Mouse (Mus musculus): Measurements from ENCODE around the gene Adarb2. TPM values are rescaled to one million over a fixed set of nuclear protein-coding genes. Genes with fewer than 3 reads are reported as not detected.

Gene Adarb2
- polyA plus RNA-seq, 1 experiment from 2014 or later, result 0.15 TPM

GRCm38 (mm10) chr13:8272158-8272945, 69.7 kb downstream of the Adarb2 start:
- Histone ChIP-seq H3K9me3 (replicated peaks; ENCODE audit: control insufficient read depth, low read length) (no peaks in the 10 kb centered on the region), H3K27ac (ENCODE audit: low read length) (no peak overlapping the region), H3K9ac (ENCODE audit: low read depth, low read length) (no peak overlapping the region), H3K27me3 (ENCODE audit: control insufficient read depth, insufficient read depth, low read depth, low read length) (no peaks in the 10 kb centered on the region), H3K36me3 (ENCODE audit: control insufficient read depth, insufficient read depth) (no peaks in the 10 kb centered on the region), H3K4me3 (ENCODE audit: low read depth, low read length) (no peak overlapping the region), H3K4me2 (ENCODE audit: low read depth, low read length) (no peak overlapping the region), H3K4me1 (ENCODE audit: control insufficient read depth, low read depth, low read length) (no peaks in the 10 kb centered on the region)
- 45% methylated on average over 4 of the region's 4 CpGs for WGBS (ENCODE audit: insufficient replicate concordance)
- ATAC-seq (ENCODE audit: low read depth), result no peak

- no peak overlapping the region for H3K9ac ChIP-seq (ENCODE audit: low read depth, low read length)
- H3K9me3 ChIP-seq (replicated peaks; ENCODE audit: control insufficient read depth, low read length), result no peaks in the 10 kb centered on the region
- no peaks in the 10 kb centered on the region for H3K4me1 ChIP-seq (ENCODE audit: control insufficient read depth, low read depth, low read length)
- H3K36me3 ChIP-seq (ENCODE audit: control insufficient read depth, insufficient read depth), result no peaks in the 10 kb centered on the region
- no peak for ATAC-seq (ENCODE audit: low read depth)
- no peaks in the 10 kb centered on the region for H3K27me3 ChIP-seq (ENCODE audit: control insufficient read depth, insufficient read depth, low read depth, low read length)
- H3K4me2 ChIP-seq (ENCODE audit: low read depth, low read length), result no peak overlapping the region
- 63% methylated on average over 2 of the region's 2 CpGs for WGBS (ENCODE audit: insufficient replicate concordance)
- no peak overlapping the region for H3K4me3 ChIP-seq (ENCODE audit: low read depth, low read length)
- no peak overlapping the region for H3K27ac ChIP-seq (ENCODE audit: low read length)
These were observed 80.5 kb downstream of the Adarb2 start for GRCm38 (mm10) chr13:8283116-8283515.

- no peak for ATAC-seq (ENCODE audit: low read depth)
- Histone ChIP-seq H3K4me3 (ENCODE audit: low read depth, low read length) (no peak overlapping the region), H3K27me3 (ENCODE audit: control insufficient read depth, insufficient read depth, low read depth, low read length) (no peaks in the 10 kb centered on the region), H3K4me2 (ENCODE audit: low read depth, low read length) (no peak overlapping the region), H3K27ac (ENCODE audit: low read length) (no peak overlapping the region), H3K36me3 (ENCODE audit: control insufficient read depth, insufficient read depth) (no peaks in the 10 kb centered on the region), H3K9ac (ENCODE audit: low read depth, low read length) (no peak overlapping the region), H3K4me1 (ENCODE audit: control insufficient read depth, low read depth, low read length) (no peaks in the 10 kb centered on the region), H3K9me3 (replicated peaks; ENCODE audit: control insufficient read depth, low read length) (no peaks in the 10 kb centered on the region)
- WGBS (ENCODE audit: insufficient replicate concordance), result 40% methylated on average over 5 of the region's 5 CpGs
These were observed 113.9 kb downstream of the Adarb2 start for GRCm38 (mm10) chr13:8316347-8317141.

- WGBS (ENCODE audit: insufficient replicate concordance), result 51% methylated on average over 7 of the region's 7 CpGs
- Histone ChIP-seq H3K27ac (ENCODE audit: low read length) (no peak overlapping the region), H3K27me3 (ENCODE audit: control insufficient read depth, insufficient read depth, low read depth, low read length) (no peaks in the 10 kb centered on the region), H3K9ac (ENCODE audit: low read depth, low read length) (no peak overlapping the region), H3K4me1 (ENCODE audit: control insufficient read depth, low read depth, low read length) (no peaks in the 10 kb centered on the region), H3K9me3 (replicated peaks; ENCODE audit: control insufficient read depth, low read length) (no peaks in the 10 kb centered on the region), H3K4me3 (ENCODE audit: low read depth, low read length) (no peak overlapping the region), H3K4me2 (ENCODE audit: low read depth, low read length) (no peak overlapping the region), H3K36me3 (ENCODE audit: control insufficient read depth, insufficient read depth) (no peaks in the 10 kb centered on the region)
- ATAC-seq (ENCODE audit: low read depth), result no peak
These were observed 131.2 kb downstream of the Adarb2 start for GRCm38 (mm10) chr13:8333589-8334455.

GRCm38 (mm10) chr13:8334580-8334979, 131.9 kb downstream of the Adarb2 start:
- no peak for ATAC-seq (ENCODE audit: low read depth)
- 44% methylated on average over 4 of the region's 4 CpGs for WGBS (ENCODE audit: insufficient replicate concordance)
- no peak overlapping the region for H3K9ac ChIP-seq (ENCODE audit: low read depth, low read length)

GRCm38 (mm10) chr13:8341086-8341807, 138.6 kb downstream of the Adarb2 start:
- Histone ChIP-seq H3K27ac (ENCODE audit: low read length) (no peak overlapping the region), H3K4me1 (ENCODE audit: control insufficient read depth, low read depth, low read length) (no peaks in the 10 kb centered on the region), H3K36me3 (ENCODE audit: control insufficient read depth, insufficient read depth) (no peaks in the 10 kb centered on the region), H3K27me3 (ENCODE audit: control insufficient read depth, insufficient read depth, low read depth, low read length) (no peaks in the 10 kb centered on the region), H3K9ac (ENCODE audit: low read depth, low read length) (no peak overlapping the region), H3K4me2 (ENCODE audit: low read depth, low read length) (no peak overlapping the region), H3K9me3 (replicated peaks; ENCODE audit: control insufficient read depth, low read length) (no peaks in the 10 kb centered on the region), H3K4me3 (ENCODE audit: low read depth, low read length) (no peak overlapping the region)
- ATAC-seq (ENCODE audit: low read depth), result no peak
- WGBS (ENCODE audit: insufficient replicate concordance), result 64% methylated on average over 5 of the region's 5 CpGs

More at GRCm38 (mm10) chr13:8334580-8334979, 131.9 kb downstream of the Adarb2 start:
- Histone ChIP-seq H3K27ac (ENCODE audit: low read length) (no peak overlapping the region), H3K9me3 (replicated peaks; ENCODE audit: control insufficient read depth, low read length) (no peaks in the 10 kb centered on the region), H3K4me3 (ENCODE audit: low read depth, low read length) (no peak overlapping the region), H3K4me2 (ENCODE audit: low read depth, low read length) (no peak overlapping the region), H3K36me3 (ENCODE audit: control insufficient read depth, insufficient read depth) (no peaks in the 10 kb centered on the region), H3K27me3 (ENCODE audit: control insufficient read depth, insufficient read depth, low read depth, low read length) (no peaks in the 10 kb centered on the region), H3K4me1 (ENCODE audit: control insufficient read depth, low read depth, low read length) (no peaks in the 10 kb centered on the region)

GRCm38 (mm10) chr13:8347147-8347546, 144.5 kb downstream of the Adarb2 start:
- Histone ChIP-seq H3K27ac (ENCODE audit: low read length) (no peak overlapping the region), H3K9ac (ENCODE audit: low read depth, low read length) (no peak overlapping the region), H3K4me3 (ENCODE audit: low read depth, low read length) (no peak overlapping the region), H3K4me2 (ENCODE audit: low read depth, low read length) (no peak overlapping the region), H3K9me3 (replicated peaks; ENCODE audit: control insufficient read depth, low read length) (no peaks in the 10 kb centered on the region), H3K36me3 (ENCODE audit: control insufficient read depth, insufficient read depth) (no peaks in the 10 kb centered on the region), H3K27me3 (ENCODE audit: control insufficient read depth, insufficient read depth, low read depth, low read length) (no peaks in the 10 kb centered on the region), H3K4me1 (ENCODE audit: control insufficient read depth, low read depth, low read length) (no peaks in the 10 kb centered on the region)
- no peak for ATAC-seq (ENCODE audit: low read depth)
- 77% methylated on average over 7 of the region's 7 CpGs for WGBS (ENCODE audit: insufficient replicate concordance)

- ATAC-seq (ENCODE audit: low read depth), result no peak
- no peak overlapping the region for H3K4me3 ChIP-seq (ENCODE audit: low read depth, low read length)
- H3K4me1 ChIP-seq (ENCODE audit: control insufficient read depth, low read depth, low read length), result no peaks in the 10 kb centered on the region
- no peak overlapping the region for H3K27ac ChIP-seq (ENCODE audit: low read length)
- no peak overlapping the region for H3K4me2 ChIP-seq (ENCODE audit: low read depth, low read length)
- H3K9ac ChIP-seq (ENCODE audit: low read depth, low read length), result no peak overlapping the region
- no peaks in the 10 kb centered on the region for H3K27me3 ChIP-seq (ENCODE audit: control insufficient read depth, insufficient read depth, low read depth, low read length)
- no peaks in the 10 kb centered on the region for H3K36me3 ChIP-seq (ENCODE audit: control insufficient read depth, insufficient read depth)
- H3K9me3 ChIP-seq (replicated peaks; ENCODE audit: control insufficient read depth, low read length), result no peaks in the 10 kb centered on the region
These were observed 149.7 kb downstream of the Adarb2 start for GRCm38 (mm10) chr13:8352341-8352740.
